Mouse (Mus musculus) spleen, postnatal 4 days (tissue): ENCODE data around the gene Lgals7.
"Not testable (repeated sequence)": the region's sequence is repeated elsewhere in the genome, so short reads cannot be mapped to it uniquely, and the experiment has no call there.

ENCODE experiments used
- DNase-seq, 2 experiments: peaks; one replicate each; pipeline ENCODE4 v3.0.0; 2022; ENCODE audit warnings: low spot score in 2 of 2

The Lgals7 gene

DNA sequence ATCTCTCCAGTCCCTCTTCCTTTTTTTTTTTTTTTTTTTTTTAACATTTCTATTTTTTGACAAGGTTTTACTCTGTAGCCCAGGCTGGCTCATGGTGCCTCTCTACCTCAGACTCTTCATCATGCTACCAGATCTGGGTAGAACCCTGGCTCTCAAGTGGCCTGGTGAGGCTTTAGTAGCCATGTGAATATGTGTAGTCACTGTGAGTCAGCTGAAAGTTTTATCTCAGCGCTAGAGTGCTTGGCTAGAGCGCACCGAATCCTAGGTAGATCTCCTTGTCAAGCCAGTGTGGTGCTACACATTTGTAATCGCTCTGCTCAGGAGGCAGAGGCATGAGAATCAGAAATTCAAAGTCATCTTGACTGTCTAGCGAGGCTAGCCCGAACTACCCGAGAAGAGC lies 13.5 kb downstream of the Lgals7 start:
- no peak for DNase-seq

DNA sequence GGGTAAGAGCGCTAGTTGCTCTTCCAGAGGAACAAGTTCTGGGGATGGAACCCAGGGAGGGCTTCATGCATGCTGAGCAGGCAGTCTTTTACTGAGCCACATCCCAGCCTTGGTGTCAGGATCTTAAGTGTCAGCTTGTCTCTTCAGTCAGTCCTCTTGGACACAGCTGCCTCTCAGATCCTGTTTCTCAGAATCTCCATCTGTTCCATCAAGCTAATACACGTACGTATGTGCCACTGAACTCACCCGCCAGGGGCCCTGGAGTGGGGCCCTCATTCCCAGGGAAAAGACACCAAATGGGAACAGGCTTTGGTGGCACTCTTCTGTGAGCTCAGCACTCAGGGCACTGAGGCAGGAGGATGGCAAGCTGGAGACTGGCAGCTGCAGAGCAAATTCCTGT lies 14.2 kb downstream of the Lgals7 start:
- DNase-seq: no peak

GRCm38 (mm10) chr7:28879606-28880005 lies 16.0 kb downstream of the Lgals7 start:
- DNase-seq: no peak

- DNase-seq: no peak
Observed at GRCm38 (mm10) chr7:28880554-28880953, 16.9 kb downstream of the Lgals7 start.

- no peak for DNase-seq
Observed at GRCm38 (mm10) chr7:28881199-28881598, 17.5 kb downstream of the Lgals7 start, which contains the start of gene Capn12. Gene Capn12 (plus strand): TSS chr7:28881422.

DNA sequence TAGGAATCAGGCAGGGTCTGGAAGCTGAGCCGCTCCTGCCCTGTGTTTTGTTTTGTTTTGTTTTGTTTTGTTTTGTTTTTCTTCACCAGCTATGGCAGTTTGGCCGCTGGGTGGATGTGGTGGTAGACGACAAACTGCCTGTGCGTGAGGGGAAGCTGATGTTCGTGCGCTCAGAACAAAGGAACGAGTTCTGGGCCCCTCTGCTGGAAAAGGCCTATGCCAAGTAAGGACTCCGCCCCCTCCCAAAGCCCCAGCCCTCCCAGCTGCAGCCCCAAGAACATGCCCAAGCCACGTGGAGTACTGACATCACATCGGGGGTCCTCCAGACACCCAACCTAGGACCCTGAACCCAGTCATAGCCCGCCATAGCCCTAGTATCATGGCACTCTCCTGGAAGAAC lies 19.4 kb downstream of the Lgals7 start:
- DNase-seq: no peak

GRCm38 (mm10) chr7:28883704-28884103 lies 20.1 kb downstream of the Lgals7 start:
- not testable (repeated sequence) for DNase-seq

DNA sequence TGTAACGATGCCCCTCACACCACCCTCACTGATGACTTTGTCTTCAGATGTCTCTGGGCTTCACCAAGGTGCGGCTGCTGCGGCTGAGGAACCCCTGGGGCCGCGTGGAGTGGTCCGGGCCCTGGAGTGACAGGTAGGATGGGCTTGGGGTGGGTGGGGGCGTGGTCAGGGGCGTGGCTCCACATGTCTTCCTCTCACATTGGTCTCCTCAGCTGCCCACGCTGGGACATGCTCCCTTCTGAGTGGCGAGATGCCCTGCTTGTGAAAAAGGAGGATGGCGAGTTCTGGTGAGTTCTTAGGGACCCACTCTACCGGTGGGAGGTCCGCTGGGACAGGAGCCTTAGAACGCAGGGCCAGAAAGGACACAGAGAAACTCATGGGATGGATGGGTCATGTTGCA lies 22.8 kb downstream of the Lgals7 start:
- DNase-seq: no peak

DNA sequence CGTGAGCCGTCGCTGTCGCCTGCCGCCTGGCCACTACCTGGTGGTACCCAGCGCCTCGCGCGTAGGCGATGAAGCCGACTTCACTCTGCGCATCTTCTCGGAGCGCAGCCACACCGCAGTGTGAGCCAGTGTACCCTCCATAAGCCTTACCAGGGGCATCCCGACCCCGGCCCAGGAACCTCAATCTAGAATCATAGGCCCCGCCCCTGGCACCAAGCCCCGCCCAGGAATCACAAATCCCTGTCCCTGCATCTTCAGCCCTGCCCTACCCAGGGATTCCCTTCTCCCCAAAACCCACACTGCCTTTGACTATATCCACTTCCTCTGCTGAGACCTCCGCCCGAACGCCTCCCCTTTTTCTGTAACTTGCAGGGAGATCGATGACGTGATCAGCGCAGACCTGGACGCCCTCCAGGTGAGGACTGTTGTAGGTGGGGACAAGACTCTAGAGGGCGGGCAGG lies 25.1 kb downstream of the Lgals7 start:
- DNase-seq: no peak

DNA sequence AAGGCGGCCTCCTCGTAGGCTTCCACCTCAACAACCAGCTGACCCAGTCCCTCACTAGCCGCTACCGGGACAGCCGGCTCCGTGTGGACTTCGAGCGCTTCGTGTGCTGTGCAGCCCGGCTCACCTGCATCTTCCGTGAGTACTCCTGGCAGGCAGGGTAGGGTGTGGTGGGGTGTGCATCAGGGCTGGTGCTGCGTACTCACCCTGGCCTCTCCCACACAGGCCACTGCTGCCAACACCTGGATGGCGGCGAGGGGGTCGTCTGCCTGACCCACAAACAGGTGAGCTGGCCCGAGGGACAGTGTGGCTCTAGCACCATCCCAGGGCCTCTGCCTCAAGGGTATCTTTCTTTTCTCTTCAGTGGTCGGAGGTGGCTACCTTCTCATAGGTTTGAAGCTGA lies 28.9 kb downstream of the Lgals7 start:
- no peak for DNase-seq

GRCm38 (mm10) chr7:28893643-28894265 lies 30.1 kb downstream of the Lgals7 start:
- no peak for DNase-seq

- no peak for DNase-seq
Observed at GRCm38 (mm10) chr7:28894942-28895341, 31.3 kb downstream of the Lgals7 start.

- DNase-seq: no peak
Observed at GRCm38 (mm10) chr7:28897661-28898060, 34.0 kb downstream of the Lgals7 start.

- DNase-seq: no peak
Observed at GRCm38 (mm10) chr7:28899972-28900371, 36.3 kb downstream of the Lgals7 start.

GRCm38 (mm10) chr7:28901311-28902125 lies 37.9 kb downstream of the Lgals7 start:
- DNase-seq: no peak

DNA sequence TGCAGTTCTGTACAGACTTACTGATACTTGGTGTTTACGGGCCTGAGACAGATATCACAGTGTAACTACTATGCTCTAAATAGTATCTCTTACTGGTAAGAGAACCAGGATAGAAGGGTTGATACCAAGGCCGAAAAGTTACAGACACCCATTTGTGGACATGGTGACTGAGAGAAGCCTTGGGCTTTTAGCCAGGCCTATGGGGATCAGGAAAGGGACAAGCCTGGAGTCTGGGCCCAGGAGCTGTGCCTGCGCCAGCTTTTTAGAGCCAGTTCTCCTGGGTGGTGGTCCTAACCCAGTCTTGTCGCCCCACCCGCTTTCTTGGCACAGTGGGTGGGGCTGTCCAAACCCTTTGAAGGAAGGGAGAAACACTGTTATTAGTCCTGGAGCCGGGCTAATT lies 38.5 kb downstream of the Lgals7 start:
- no peak for DNase-seq

GRCm38 (mm10) chr7:28902809-28903208 lies 39.2 kb downstream of the Lgals7 start:
- DNase-seq: no peak

DNA sequence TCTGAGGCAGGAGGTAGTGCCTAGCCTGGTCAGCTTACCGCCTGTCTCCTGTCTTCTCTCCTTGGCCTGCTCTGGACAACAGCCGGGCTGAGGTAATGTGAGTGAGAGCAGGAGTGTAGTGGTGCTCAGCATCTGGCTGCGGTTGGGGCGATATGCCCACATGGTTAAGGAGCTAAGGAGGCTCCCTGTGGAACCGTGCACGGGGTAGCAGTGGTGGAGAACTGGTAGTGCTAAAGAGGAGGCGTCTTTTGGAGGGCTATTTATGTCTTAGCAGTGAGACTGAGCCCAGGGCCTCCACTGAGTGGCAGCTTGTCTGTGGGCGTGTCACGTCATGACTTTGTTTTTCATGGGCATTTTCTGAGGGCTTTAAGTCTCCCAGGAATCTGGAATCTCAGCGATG lies 40.1 kb downstream of the Lgals7 start:
- DNase-seq: no peak

GRCm38 (mm10) chr7:28907195-28907594 lies 43.5 kb downstream of the Lgals7 start:
- DNase-seq: no peak

GRCm38 (mm10) chr7:28911632-28912031 lies 48.0 kb downstream of the Lgals7 start:
- DNase-seq: no peak

GRCm38 (mm10) chr7:28913171-28913570 lies 49.5 kb downstream of the Lgals7 start:
- no peak for DNase-seq
